Mouse (Mus musculus): Measurements from ENCODE around the gene AA986860. TPM values are rescaled to one million over a fixed set of nuclear protein-coding genes. Genes with fewer than 3 reads are reported as not detected.

The AA986860 gene
- polyA plus RNA-seq, 1 experiment, result 64.1 TPM

DNA sequence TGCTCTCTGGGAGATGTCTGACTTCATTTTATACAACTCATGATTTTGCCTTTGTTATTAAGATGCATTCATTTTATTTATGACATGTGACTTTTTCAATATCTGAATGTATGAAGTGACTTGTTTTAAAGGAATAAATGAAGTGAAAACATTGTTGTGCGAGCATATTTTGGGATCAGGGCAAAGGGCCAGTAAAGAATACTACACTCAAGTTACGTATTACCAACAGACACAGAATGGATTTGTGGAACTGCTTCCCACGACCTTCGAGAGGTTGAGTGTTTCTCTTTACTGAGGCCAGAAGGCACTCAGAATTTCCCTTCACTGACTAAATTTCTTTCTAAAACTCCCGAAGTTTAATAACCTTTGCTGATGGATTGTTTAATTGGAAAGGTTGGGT, 7.6 kb upstream of the AA986860 start:
- TF ChIP-seq POLR2A (IDR thresholded peaks at IDR 0.05; ENCODE audit: low read depth, low read length) (no peak), CTCF (IDR thresholded peaks at IDR 0.05; ENCODE audit: extremely low read depth, insufficient read length, insufficient replicate concordance, low read depth, low read length) (no peak)
- Histone ChIP-seq H3K4me3 (ENCODE audit: low read depth, low read length) (no peak overlapping the region), H3K4me1 (ENCODE audit: control insufficient read depth, insufficient read depth, insufficient read length, low read length) (0 out of 2 replicates have a peak, but pooled peaks cover under 1% of the 10 kb centered on the region), H3K36me3 (ENCODE audit: control insufficient read depth, insufficient read depth, low read length) (peaks cover 2% of the 10 kb centered on the region), H3K27ac (ENCODE audit: insufficient read depth, low read depth, low read length) (no peak overlapping the region), H3K27me3 (ENCODE audit: control insufficient read depth, insufficient read depth, low read length) (no peaks in the 10 kb centered on the region)
- 76% methylated on average over 5 of the region's 5 CpGs for WGBS

DNA sequence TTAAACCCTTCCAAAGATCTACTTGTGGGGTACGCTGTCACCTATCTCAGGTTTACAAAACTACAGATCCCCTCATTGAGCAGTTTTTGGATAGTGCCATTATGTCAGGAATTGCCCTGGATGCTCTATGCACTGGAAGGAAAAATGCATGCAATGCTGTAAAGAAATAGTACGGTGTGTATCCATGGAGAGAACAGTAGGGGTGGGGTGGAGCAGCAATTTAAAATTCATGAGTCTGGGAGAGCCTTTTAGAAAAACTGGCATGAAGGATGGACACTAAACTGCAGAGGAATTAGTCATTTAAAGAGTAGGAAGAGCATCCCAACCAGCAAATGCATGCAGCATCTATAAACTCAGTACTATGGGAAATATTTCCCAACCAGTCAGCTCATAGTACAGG, 5.4 kb upstream of the AA986860 start:
- TF ChIP-seq POLR2A (IDR thresholded peaks at IDR 0.05; ENCODE audit: low read depth, low read length), result no peak
- no peak for TF ChIP-seq CTCF (IDR thresholded peaks at IDR 0.05; ENCODE audit: extremely low read depth, insufficient read length, insufficient replicate concordance, low read depth, low read length)
- 94% methylated on average over 2 of the region's 2 CpGs for WGBS
- no peaks in the 10 kb centered on the region; the same call in 1 of the 2 replicates for H3K4me1 ChIP-seq (ENCODE audit: control insufficient read depth, insufficient read depth, insufficient read length, low read length)
- peaks cover 2% of the 10 kb centered on the region; the same call in 1 of the 2 replicates for H3K36me3 ChIP-seq (ENCODE audit: control insufficient read depth, insufficient read depth, low read length)
- H3K27me3 ChIP-seq (ENCODE audit: control insufficient read depth, insufficient read depth, low read length), result no peaks in the 10 kb centered on the region
- no peak overlapping the region for H3K4me3 ChIP-seq (ENCODE audit: low read depth, low read length)
- no peak overlapping the region for H3K27ac ChIP-seq (ENCODE audit: insufficient read depth, low read depth, low read length)

GRCm38 (mm10) chr1:130728070-130728469, 3.7 kb upstream of the AA986860 start:
- TF ChIP-seq POLR2A (IDR thresholded peaks at IDR 0.05; ENCODE audit: low read depth, low read length) (no peak), CTCF (IDR thresholded peaks at IDR 0.05; ENCODE audit: extremely low read depth, insufficient read length, insufficient replicate concordance, low read depth, low read length) (no peak)
- 64% methylated on average over 1 of the region's 1 CpGs for WGBS
- Histone ChIP-seq H3K4me3 (ENCODE audit: low read depth, low read length) (no peak overlapping the region), H3K27ac (ENCODE audit: insufficient read depth, low read depth, low read length) (no peak overlapping the region), H3K27me3 (ENCODE audit: control insufficient read depth, insufficient read depth, low read length) (no peaks in the 10 kb centered on the region), H3K36me3 (ENCODE audit: control insufficient read depth, insufficient read depth, low read length) (peaks cover 2% of the 10 kb centered on the region; the same call in 1 of the 2 replicates), H3K4me1 (ENCODE audit: control insufficient read depth, insufficient read depth, insufficient read length, low read length) (no peaks in the 10 kb centered on the region; the same call in 1 of the 2 replicates)

- Histone ChIP-seq H3K27ac (ENCODE audit: insufficient read depth, low read depth, low read length) (no peak overlapping the region), H3K27me3 (ENCODE audit: control insufficient read depth, insufficient read depth, low read length) (no peaks in the 10 kb centered on the region), H3K4me3 (ENCODE audit: low read depth, low read length) (no peak overlapping the region), H3K4me1 (ENCODE audit: control insufficient read depth, insufficient read depth, insufficient read length, low read length) (no peaks in the 10 kb centered on the region; the same call in 1 of the 2 replicates), H3K36me3 (ENCODE audit: control insufficient read depth, insufficient read depth, low read length) (no peaks in the 10 kb centered on the region)
- TF ChIP-seq CTCF (IDR thresholded peaks at IDR 0.05; ENCODE audit: extremely low read depth, insufficient read length, insufficient replicate concordance, low read depth, low read length) (no peak), POLR2A (IDR thresholded peaks at IDR 0.05; ENCODE audit: low read depth, low read length) (no peak)
- 97% methylated on average over 3 of the region's 3 CpGs for WGBS
Measured at GRCm38 (mm10) chr1:130728708-130729107, 3.1 kb upstream of the AA986860 start.

GRCm38 (mm10) chr1:130729153-130729552, 2.6 kb upstream of the AA986860 start, which contains the start of gene Pfkfb2:
Gene Pfkfb2 (minus strand): TSS chr1:130729253.
- no peak for TF ChIP-seq POLR2A (IDR thresholded peaks at IDR 0.05; ENCODE audit: low read depth, low read length)
- TF ChIP-seq CTCF (IDR thresholded peaks at IDR 0.05; ENCODE audit: extremely low read depth, insufficient read length, insufficient replicate concordance, low read depth, low read length), result no peak
- Histone ChIP-seq H3K4me3 (ENCODE audit: low read depth, low read length) (no peak within 1 kb of the TSS), H3K27ac (ENCODE audit: insufficient read depth, low read depth, low read length) (no peak within 1 kb of the TSS), H3K4me1 (ENCODE audit: control insufficient read depth, insufficient read depth, insufficient read length, low read length) (no peaks in the 10 kb centered on the region; the same call in 1 of the 2 replicates), H3K27me3 (ENCODE audit: control insufficient read depth, insufficient read depth, low read length) (no peaks in the 10 kb centered on the region), H3K36me3 (ENCODE audit: control insufficient read depth, insufficient read depth, low read length) (no peaks in the 10 kb centered on the region)
- WGBS, result 51% methylated on average over 2 of the region's 2 CpGs

- 26% methylated on average over 13 of the region's 13 CpGs for WGBS
- Histone ChIP-seq H3K4me3 (ENCODE audit: low read depth, low read length) (peak overlapping the region; percentile 57), H3K27ac (ENCODE audit: insufficient read depth, low read depth, low read length) (peak overlapping the region; percentile 88)
Measured at GRCm38 (mm10) chr1:130732706-130733658, 1.2 kb downstream of the AA986860 start.

GRCm38 (mm10) chr1:130733671-130734070, 1.9 kb downstream of the AA986860 start:
- Histone ChIP-seq H3K27ac (ENCODE audit: insufficient read depth, low read depth, low read length) (peak overlapping the region; percentile 88), H3K27me3 (ENCODE audit: control insufficient read depth, insufficient read depth, low read length) (no peaks in the 10 kb centered on the region), H3K36me3 (ENCODE audit: control insufficient read depth, insufficient read depth, low read length) (peaks cover 15% of the 10 kb centered on the region), H3K4me3 (ENCODE audit: low read depth, low read length) (peak overlapping the region; percentile 57), H3K4me1 (ENCODE audit: control insufficient read depth, insufficient read depth, insufficient read length, low read length) (peaks cover 25% of the 10 kb centered on the region; the same call in 1 of the 2 replicates)
- TF ChIP-seq CTCF (IDR thresholded peaks at IDR 0.05; ENCODE audit: extremely low read depth, insufficient read length, insufficient replicate concordance, low read depth, low read length) (no peak), POLR2A (IDR thresholded peaks at IDR 0.05; ENCODE audit: low read depth, low read length) (peak; percentile 67; the same call in 1 of the 2 replicates)
- 32% methylated on average over 4 of the region's 4 CpGs for WGBS

More at GRCm38 (mm10) chr1:130732706-130733658, 1.2 kb downstream of the AA986860 start:
- H3K36me3 ChIP-seq (ENCODE audit: control insufficient read depth, insufficient read depth, low read length), result peaks cover 9% of the 10 kb centered on the region
- H3K27me3 ChIP-seq (ENCODE audit: control insufficient read depth, insufficient read depth, low read length), result no peaks in the 10 kb centered on the region
- peaks cover 19% of the 10 kb centered on the region; the same call in 1 of the 2 replicates for H3K4me1 ChIP-seq (ENCODE audit: control insufficient read depth, insufficient read depth, insufficient read length, low read length)
- no peak for TF ChIP-seq CTCF (IDR thresholded peaks at IDR 0.05; ENCODE audit: extremely low read depth, insufficient read length, insufficient replicate concordance, low read depth, low read length)
- TF ChIP-seq POLR2A (IDR thresholded peaks at IDR 0.05; ENCODE audit: low read depth, low read length), result no peak
